Comparison of ENCODE assay signal across 8 mouse cellular contexts in the genomic region with DNA sequence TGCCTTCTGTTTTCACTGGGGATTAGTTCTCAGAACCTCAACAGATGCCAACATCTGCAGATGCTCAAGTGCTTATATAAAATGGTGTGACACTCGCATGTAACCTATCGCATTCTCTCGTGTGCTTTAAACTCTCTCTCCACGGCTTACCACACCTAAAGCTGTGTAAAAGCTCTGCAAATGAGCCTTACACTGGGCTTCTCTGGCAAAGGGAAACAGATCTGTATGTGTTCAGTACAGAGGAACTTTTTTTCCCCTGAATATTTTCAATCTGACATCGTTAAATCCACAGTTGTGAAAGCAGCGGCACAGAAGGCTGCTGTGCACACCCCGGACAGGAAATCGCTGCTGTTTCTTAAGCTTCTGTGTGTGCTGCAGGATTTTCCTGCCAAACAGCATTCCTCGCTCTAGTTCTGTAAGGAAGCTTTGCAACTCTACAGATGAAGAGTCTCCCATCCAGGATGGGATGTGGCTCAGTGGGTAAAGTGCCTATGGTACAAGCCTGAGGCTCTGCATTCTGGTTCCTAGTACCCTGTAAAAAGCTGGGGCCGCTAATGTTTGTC.
DNase-seq lines count a peak whose midpoint lies in the region; ATAC-seq lines count a peak whose summit lies in the region.

No protein-coding gene starts in this region.

- H3K9me3 ChIP-seq in midbrain, embryonic 12.5 days, result no peaks in the 10 kb centered on the region
- no peaks in the 10 kb centered on the region for H3K9me3 ChIP-seq in midbrain, embryonic 11.5 days (ENCODE audit: control insufficient read depth, low read length)
- H3K9me3 ChIP-seq in stomach, embryonic 15.5 days, result no peaks in the 10 kb centered on the region

- no peak overlapping the region for H3K4me3 ChIP-seq in midbrain, embryonic 12.5 days
- H3K4me3 ChIP-seq in midbrain, embryonic 11.5 days (ENCODE audit: low read depth, low read length), result no peak overlapping the region
- H3K4me3 ChIP-seq in stomach, embryonic 15.5 days (replicated peaks), result no peak overlapping the region

- peak; percentile 54 for DNase-seq in embryo, embryonic 10 days (ENCODE audit: low spot score)
- no peak for DNase-seq in embryo, embryonic 10.5 days (ENCODE audit: low spot score)
- DNase-seq in midbrain, embryonic 11.5 days (ENCODE audit: low spot score, missing footprints), result no peak
- peak; percentile 41 for DNase-seq in kidney, postnatal 14 days
- no peak for DNase-seq in adrenal gland, postnatal 25 days
- DNase-seq in adrenal gland, postnatal 10 days, result no peak

- peak overlapping the region; percentile 46; the same call in 1 of the 2 replicates for H3K27ac ChIP-seq in midbrain, embryonic 12.5 days (replicated peaks)
- H3K27ac ChIP-seq in midbrain, embryonic 11.5 days (ENCODE audit: low read depth, low read length), result no peak overlapping the region
- H3K27ac ChIP-seq in stomach, embryonic 15.5 days, result peak overlapping the region; percentile 77

- peaks cover 56% of the 10 kb centered on the region for H3K4me1 ChIP-seq in midbrain, embryonic 12.5 days
- H3K4me1 ChIP-seq in midbrain, embryonic 11.5 days (ENCODE audit: control insufficient read depth, insufficient read depth, low read length), result peaks cover 43% of the 10 kb centered on the region
- peaks cover 17% of the 10 kb centered on the region for H3K4me1 ChIP-seq in stomach, embryonic 15.5 days

- no peak for ATAC-seq in midbrain, embryonic 12.5 days (ENCODE audit: low FRiP score, low read depth)
- no peak for ATAC-seq in midbrain, embryonic 11.5 days (ENCODE audit: low FRiP score)
- ATAC-seq in stomach, embryonic 15.5 days (ENCODE audit: insufficient read depth, low FRiP score, low read depth), result peak; percentile 57

- H3K36me3 ChIP-seq in midbrain, embryonic 12.5 days, result no peaks in the 10 kb centered on the region
- no peaks in the 10 kb centered on the region for H3K36me3 ChIP-seq in midbrain, embryonic 11.5 days (ENCODE audit: control insufficient read depth, insufficient read depth, low read length)
- H3K36me3 ChIP-seq in stomach, embryonic 15.5 days, result no peaks in the 10 kb centered on the region

- WGBS in midbrain, embryonic 12.5 days, result 57% methylated on average over 10 of the region's 10 CpGs
- WGBS in midbrain, embryonic 11.5 days, result 70% methylated on average over 10 of the region's 10 CpGs
- WGBS in stomach, embryonic 15.5 days, result 14% methylated on average over 10 of the region's 10 CpGs

- H3K9ac ChIP-seq in midbrain, embryonic 12.5 days (replicated peaks), result no peak overlapping the region
- no peak overlapping the region for H3K9ac ChIP-seq in midbrain, embryonic 11.5 days (ENCODE audit: low read length)
- no peak overlapping the region for H3K9ac ChIP-seq in stomach, embryonic 15.5 days

- no peaks in the 10 kb centered on the region for H3K27me3 ChIP-seq in midbrain, embryonic 12.5 days
- no peaks in the 10 kb centered on the region for H3K27me3 ChIP-seq in midbrain, embryonic 11.5 days (ENCODE audit: control insufficient read depth, insufficient read depth, low read length)
- H3K27me3 ChIP-seq in stomach, embryonic 15.5 days (replicated peaks), result no peaks in the 10 kb centered on the region

- H3K4me2 ChIP-seq in midbrain, embryonic 12.5 days (replicated peaks), result no peak overlapping the region
- no peak overlapping the region for H3K4me2 ChIP-seq in midbrain, embryonic 11.5 days
- H3K4me2 ChIP-seq in stomach, embryonic 15.5 days, result peak overlapping the region; percentile 44

Comparison
In these comparisons a context has a peak if more than half of its experiments do, and no peak if none do; other contexts are left out.
1. DNase-seq: peak in embryo, embryonic 10 days (single experiment) and kidney, postnatal 14 days (single experiment); none in embryo, embryonic 10.5 days (single experiment), midbrain, embryonic 11.5 days (single experiment), adrenal gland, postnatal 25 days (single experiment) and adrenal gland, postnatal 10 days (single experiment).